Mouse (Mus musculus): ENCODE measurements around the gene Lrwd1.
"Not testable (repeated sequence)": the region's sequence is repeated elsewhere in the genome, so short reads cannot be mapped to it uniquely, and the experiment has no call there.

The Lrwd1 gene

DNA sequence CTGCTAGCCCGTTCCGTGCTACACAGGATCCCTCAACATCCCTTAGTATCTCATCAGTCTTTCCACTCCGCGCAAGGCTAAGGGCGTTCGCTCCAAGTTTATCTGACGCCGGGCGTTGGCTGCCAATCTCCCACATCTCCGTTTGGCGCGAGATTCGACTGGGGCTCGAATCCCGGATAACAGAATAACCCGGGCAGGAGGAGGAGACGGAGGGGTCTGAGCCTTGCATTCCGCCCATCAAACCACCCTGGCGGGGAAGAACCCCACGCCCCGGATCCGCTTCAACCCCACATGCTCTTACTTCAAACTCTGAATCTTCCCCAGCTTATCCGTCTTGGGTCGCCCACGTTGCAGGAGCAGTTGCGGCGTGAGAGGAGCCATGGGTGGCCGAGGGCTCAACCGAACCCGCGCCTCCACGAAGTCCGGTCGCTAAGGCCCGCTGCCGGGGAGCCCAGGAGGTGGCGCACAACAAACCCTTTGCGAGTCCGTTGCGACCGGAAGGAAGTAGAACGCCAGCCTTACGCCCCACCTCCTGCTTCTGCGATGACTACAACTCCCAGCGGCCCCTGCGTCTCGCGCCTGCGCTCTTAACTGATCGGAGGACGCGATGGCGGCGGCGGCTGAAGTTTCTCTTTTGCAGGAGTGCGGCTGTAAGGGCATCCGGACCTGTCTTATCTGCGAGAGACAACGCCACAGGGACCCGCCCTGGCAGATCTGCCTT is at the start of gene Lrwd1, which contains the start of gene Alkbh4:
TSS of gene Lrwd1 (minus strand) at position 504 of the 721 bp plus-strand sequence.
TSS of gene Alkbh4 (plus strand) at position 576 of the 721 bp plus-strand sequence.
- DNase-seq (ENCODE audit: low spot score in 2 of 2), result peak; percentile 92 to 93

DNA sequence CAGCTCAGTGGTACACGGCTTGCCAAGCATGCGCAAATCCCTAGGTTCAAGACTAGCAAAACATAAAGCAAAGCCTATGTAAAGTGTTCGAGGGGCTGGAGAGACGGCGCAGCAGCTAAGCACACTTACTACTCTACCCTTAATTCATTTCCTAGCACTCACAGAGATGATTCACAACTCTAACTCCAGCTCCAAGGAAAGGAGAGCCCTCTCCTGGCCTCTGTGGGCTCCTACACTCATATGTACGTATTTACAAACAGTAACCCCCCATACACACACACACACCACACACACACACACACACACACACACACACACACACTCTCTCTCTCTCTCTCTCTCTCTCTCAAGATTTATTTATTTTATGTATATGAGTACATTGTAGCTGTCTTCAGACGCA is 47.9 kb upstream of the Lrwd1 start:
- DNase-seq (ENCODE audit: low spot score in 2 of 2), result no peak

DNA sequence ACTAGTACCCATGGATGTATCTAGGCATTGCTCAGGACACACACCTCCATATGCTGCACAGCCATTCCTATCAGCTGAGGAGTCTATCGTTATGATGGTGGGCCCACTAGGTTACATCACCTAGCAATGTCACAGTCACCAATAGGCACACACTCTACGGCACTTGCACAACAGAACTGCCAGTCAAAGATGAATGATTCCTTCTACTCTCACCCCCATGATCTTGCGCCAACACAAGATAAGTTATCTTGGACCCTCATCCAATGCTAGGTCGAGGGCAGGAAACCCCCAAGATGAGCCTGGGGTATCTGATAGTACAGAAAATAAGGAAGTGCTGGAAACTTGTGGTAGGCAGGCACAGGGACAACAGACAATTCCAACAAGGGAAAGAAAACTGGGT is 47.0 kb upstream of the Lrwd1 start:
- no peak for DNase-seq (ENCODE audit: low spot score in 2 of 2)

DNA sequence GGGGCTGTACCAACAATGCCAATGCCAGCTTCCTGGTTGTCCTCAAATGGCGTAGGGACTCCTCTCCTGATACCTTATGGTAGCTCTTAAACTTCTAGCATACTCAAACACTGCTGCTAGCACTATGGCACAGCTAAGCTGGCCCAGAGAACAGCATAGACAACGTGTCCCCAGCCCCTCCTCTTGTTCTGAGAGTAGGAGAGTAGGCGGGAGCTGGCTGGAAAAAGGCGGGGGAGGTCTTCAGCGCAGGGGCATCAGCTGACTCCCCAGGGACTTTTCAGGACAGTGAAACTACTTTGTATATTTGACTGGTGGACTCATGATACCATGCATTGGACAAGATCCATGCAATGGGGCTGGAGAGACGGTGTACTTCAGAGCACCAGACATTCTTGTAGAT is 46.2 kb upstream of the Lrwd1 start:
- DNase-seq (ENCODE audit: low spot score in 2 of 2), result no peak

DNA sequence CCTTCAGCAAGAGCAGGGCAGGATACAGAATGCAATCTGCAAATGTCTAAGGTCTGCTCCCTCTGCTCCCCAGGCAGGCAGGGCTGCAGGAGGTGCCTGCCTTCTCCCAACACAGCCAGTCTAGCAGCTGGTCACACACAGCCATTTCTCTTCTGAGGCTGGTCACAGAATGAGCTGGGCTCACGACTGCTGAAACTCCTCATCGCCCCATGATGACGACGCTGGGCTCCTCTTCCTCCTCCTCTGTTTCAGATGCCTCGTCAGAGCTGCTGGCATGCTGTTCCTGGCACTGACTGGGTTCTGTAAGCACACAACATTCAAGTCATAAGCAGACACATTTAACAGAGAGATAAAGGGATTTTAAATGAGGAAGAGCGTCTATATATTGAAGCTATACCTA is 45.3 kb upstream of the Lrwd1 start:
- DNase-seq (ENCODE audit: low spot score in 2 of 2), result no peak

DNA sequence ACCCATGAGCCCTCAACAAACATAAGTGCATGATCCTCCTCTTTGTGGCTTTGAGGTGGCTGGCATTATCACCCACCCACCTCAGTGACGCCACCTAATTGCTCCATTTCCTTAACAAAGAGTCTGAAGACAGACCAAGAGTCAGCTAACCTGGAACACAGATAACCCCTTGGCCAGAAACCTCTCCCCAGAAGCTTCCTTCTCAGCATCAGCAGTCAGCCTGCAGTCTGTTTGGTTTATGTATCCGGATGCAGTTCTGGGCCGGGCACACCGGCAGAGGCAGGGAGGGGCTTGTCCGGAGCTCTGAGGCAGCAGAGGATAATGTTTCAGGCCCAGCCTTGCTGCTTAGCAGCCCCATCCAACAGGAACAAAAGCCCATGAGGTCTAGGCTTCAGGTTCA is 43.7 kb upstream of the Lrwd1 start:
- no peak for DNase-seq (ENCODE audit: low spot score in 2 of 2)

DNA sequence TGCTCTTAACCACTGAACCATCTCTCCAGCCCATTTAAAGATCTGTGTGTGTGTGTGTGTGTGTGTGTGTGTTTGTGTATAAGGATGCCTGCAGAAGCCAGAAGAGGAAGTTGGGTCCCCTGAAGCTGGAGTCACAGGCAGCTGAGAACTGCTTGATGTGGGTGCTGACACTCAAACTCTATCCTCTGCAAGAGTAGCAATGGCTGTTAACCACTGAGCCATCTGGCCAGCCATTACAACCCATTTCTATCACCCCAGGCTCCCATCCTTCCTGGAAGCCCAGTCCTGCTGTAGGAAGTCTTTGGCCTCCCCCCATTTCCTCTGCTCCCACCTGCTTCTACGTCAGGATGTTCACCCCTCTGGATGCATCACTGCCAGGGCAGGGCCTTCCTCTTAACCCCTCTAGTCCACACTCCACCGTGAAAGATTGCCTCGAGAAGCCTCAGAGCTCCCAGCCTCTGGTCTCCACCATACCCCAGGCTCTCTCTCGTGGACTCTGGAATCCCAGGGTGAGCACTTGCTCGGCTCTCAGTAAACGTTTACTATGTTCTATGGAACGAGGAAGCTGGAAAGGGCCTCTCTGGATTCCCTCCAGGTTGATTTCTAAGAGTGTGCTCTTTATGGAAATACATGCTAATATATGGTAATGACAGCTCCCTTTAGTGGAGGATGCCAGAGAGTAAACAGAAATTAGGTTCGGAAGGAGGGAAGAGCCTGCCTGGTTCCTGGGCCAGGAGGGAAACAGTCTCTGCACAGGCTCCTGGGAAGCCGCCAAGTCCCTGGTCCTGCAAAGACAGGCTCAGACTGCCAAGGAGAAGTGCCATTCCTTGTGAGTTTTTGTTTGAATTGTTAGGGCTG is 38.0 kb upstream of the Lrwd1 start:
- peak; percentile 33 to 51 for DNase-seq (ENCODE audit: low spot score in 2 of 2)

DNA sequence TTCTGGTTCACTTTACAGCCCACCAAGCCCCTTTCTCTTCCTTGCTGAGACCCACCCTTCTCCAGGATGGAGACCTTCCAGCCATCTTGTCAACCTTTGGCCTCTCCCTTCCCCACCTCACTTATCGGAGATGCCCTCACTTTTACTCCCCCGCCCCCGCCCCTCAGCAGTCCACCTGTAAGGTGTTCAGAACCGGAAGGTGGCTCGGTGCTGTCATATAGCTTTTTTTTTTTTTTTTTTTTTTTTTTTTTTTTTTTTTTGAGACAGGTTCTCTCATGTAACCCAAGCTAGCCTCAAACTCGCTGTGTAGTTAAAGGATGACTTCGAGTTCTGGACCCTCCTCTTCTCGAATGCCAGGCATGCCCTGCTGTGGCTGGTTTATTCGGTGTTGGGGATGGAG is 37.1 kb upstream of the Lrwd1 start:
- no peak for DNase-seq (ENCODE audit: low spot score in 2 of 2)

DNA sequence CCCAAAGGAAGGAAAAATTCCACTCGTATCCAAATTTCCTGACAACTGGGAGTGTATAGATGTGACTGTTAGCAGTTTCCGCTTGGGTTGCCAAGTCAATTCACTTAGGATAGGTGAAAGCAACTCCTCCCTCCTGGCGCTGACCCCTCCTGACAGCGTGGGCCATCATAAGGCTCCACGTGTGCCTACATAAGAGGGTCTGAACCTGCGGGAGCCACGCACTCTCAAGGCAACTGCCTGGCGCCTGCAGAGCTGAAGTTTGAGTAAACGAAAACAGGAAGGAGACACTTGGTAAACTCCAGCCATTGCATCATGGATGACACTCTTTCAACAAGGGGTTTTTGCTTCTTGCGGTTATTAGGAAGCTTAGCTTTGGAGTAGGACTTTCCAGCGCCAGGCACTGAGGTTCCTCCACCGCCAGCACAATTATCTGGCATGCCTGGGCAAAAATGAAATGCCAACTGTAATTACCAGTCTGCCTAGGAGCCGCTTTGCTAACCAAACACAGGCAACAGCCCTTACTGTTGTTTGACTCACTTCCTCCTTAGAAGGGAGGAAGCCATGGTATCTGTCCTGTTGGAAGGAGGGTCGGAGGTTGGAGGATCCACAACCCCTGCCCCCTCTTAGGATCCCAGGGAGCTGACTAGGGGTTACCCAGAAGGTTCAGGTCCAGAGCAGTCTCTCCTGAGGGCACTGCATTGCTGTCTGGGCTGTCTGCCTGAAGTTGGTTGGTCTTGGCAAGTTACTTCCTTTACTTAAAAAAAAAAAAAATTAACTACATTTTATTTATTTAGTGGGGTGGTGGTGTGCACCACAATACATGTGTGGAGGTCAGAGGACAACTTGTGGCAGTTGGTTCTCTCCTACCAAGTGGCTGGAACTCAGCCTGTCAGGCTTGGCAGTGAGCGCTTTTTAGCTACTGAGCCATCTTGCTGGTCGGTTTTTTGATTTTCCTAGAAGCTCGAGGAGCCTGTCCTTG is 35.8 kb upstream of the Lrwd1 start:
- DNase-seq (ENCODE audit: low spot score in 2 of 2), result peak; percentile 25 to 52

DNA sequence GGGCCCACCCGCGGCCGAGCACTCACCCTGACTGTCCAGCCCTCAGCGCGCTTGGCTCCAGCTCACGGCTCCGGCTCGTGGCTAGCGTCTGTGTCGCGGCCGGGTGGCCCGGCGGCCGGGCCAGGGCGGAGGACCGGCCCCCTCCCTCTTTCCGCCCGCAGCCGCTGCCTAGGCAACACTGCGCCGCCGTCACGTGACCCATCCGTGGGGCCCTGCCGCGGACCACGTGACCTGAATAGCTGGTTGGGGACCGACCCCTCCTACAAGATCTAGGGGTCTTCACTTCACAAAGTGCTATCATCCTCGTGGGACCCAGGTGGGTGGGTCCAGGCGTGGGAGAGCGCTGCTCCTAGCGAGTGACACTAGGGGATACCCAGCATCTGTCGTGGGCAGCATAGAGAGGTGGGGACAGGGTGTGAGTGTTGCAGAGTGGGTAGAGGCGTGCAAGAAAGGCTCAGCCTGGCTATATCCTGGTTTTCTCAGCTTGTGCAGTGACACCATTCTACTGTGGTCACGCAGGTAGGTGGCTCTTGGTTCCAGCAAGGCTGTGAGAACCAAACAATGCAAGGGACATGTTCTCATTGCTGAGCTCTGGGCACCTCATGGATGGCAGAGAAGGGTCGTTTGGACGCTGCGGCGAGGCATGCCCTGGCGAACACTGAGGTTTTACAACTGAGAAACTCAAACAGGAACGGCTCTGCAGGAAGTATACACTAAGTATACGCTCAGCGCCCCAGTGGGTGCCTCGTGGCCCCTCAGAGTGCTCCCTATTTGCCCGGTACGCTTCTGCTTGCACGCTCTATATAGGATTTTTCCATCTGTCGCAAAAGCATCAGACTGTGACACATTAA is 34.9 kb upstream of the Lrwd1 start, which contains the start of gene Orai2:
TSS of gene Orai2 (minus strand) at position 202 of the 851 bp plus-strand sequence.
- DNase-seq (ENCODE audit: low spot score in 2 of 2), result peak; percentile 74 to 82

DNA sequence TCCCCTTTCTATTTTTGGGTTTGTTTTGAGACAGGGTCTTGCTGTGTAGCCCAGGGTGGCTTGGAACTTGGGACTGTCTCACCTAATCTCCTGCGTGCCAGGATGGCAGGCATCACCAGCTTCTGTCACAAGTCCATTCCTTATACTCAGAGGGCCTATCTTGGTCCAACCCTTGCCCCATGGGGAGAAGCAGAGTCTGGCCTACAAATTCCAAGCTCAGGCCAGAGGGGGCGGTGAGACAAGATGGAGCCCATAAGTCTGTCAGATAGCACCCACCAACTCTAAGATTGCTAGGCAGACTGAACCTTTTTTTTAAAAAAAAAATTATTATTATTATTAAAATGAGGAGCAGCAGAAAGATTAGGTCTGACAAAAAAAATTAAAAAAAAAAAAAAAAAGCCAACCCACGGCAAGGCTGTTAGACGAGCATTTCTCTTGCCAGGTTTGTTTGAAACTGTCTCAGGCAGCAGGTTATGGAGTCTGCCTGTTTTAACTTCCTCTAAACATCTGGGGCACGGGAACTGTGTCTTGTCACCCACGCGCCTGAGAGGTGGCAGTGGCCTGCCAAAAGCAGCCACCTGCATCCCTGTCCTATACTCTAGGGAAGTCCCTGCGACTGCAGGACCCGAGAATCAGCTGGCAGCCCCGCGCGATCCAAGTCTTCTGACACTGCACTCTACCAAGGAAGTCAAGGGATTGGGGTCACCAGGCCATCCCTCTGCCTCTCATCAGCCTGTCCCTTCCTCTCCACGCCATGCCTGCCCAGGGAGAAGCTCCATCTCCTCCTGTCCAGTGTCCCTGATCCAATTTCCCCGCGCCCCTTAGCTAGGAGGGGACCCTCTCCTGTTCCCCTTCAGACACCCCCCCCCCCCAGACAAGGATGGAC is 34.0 kb upstream of the Lrwd1 start:
- no peak for DNase-seq (ENCODE audit: low spot score in 2 of 2)

DNA sequence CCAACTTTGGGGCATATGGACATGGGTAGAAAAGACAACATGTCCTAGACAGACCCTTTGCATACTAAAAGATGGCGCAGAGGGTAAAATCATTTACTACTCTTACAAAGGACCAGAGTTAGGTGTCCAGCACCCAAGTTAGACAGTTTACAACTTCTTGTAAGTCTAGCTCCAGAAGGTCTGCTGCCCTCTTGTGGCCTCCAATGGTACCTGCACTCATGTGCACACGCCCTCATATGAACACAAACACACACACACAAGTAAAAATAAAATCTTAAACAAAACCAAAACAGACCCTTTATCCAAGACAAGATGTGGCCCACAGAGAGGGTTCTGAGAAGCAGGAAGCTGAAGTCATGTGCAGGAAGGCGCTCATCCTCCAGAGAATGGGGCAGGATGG is 32.2 kb upstream of the Lrwd1 start:
- no peak for DNase-seq (ENCODE audit: low spot score in 2 of 2)

DNA sequence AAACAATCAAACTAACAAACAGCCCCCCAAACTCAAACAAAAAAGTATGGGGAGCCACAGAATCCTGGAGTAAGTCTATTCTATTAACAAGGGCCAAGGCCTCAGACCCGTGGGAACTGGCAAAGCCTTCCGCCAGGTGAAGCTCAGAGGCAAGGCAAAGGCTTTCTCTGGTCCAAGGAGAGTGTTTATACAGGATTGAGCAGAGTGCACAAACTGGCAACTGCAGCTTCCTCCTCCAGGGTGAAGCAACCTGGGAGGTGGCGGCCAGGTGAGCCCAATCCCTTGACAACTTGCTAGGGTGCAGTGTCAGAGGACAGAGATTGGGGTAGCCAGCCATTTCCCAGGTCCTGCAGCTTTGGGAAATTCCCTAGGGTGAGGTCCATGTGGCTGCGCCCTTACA is 31.4 kb upstream of the Lrwd1 start:
- DNase-seq (ENCODE audit: low spot score in 2 of 2), result no peak

DNA sequence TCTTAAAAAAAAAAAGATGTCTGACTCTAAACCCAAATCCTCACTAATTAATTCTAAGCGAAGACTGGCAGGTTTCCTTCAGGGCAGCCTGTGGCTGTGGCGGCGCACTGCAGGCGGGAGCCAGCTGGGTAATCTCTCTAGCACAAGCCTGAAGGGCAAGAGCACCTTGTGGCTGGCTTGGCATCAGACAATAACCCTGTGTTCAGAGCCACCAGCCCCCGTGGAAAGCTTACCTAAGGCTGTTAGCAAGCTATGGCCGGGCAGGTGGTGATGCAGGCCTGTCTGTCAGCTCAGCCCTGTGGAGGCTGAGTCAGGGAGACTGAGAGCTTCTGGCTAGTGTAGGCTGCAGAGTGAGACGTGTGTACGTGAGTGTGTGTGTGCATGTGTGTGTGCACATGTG is 29.4 kb upstream of the Lrwd1 start:
- DNase-seq (ENCODE audit: low spot score in 2 of 2), result no peak

DNA sequence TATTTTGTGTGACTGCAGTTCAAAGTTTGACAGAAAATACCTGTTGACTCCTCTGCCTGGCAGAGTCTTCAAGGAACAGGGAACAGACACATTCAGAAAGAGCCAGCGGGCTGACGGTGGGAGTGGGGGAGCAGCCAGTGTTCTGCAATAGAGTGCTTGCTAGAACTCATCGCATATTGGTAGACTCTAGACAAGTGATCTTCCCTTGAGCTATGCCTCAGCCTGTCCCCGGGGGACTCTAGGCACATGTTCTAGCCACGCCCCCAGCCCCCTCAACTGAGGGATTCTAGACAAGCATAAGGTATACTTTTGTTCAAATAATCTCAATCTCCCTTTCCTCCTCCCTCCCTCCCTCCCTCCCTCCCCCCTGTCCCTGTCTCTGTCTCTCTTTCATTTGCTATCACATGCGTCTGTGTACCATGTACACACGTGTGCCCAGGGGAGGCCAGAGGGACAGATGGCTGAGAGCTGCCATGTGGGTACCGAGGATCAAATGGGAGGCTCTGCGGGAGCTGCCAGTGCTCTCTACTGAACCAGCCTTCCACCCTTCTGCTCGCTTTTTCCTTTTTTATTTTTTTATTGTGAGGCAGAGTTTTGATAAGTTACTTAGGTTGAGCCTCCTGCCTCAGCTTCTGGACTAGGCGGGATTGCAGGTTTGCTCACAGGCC is 28.1 kb upstream of the Lrwd1 start:
- no peak for DNase-seq (ENCODE audit: low spot score in 2 of 2)

DNA sequence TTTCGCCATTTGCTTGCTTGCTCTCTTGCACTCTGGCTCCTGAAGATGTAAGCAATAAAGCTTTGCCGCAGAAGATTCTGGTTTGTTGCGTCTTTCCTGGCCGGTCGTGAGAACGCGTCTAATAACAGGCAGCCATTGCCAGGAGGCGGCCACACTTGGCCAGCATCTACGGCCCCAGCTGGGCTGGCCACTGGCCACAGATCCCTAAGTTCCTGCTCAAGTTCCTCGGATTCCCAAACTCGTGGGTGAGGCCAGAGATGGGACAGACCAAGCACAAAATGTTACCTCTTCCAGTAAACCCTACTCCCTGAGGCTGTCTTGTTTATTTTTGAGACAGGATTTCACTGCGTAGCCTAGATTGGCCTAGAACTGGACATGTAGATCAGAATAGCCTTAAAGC is 24.2 kb upstream of the Lrwd1 start:
- DNase-seq (ENCODE audit: low spot score in 2 of 2), result peak in 1 of 2 experiments; percentile 44

DNA sequence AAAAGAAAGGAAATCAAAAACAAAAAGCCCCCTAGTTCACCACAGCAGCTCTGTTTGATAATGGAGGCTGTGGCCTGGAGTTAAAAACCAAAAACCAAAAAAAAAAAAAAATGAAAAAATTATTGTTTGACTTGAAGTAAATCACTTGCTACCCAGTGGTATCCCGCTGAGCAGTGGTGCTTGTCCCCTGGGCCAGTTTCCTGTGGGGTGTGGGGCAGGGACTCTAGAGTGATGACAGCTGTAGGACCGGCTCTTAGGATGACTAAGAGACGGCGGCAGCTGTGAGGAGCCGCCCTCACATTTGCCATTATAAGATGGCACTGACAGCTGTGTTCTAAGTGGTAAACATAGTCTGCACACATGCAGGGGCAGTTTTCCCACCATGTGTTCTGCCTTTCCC is 19.5 kb upstream of the Lrwd1 start:
- DNase-seq (ENCODE audit: low spot score in 2 of 2), result no peak

DNA sequence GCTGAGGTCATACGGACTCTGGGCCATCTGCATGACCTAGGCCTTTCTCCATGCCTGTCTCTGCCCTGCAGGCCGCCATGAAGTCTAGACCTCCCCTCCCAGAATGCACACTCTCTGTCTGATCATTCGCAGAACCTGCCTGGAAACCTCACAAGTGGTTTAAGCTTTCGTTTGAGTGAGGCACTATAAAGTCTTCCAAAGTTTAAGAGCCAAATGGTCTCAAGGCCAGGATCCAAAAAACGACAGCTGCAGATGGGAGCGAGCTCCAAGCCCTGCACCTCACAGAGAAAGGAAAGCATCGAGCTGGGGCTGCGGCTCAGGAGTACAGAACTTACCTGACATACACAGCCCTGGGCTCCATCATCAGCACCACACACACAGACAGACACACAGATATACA is 16.5 kb upstream of the Lrwd1 start:
- DNase-seq (ENCODE audit: low spot score in 2 of 2), result no peak

DNA sequence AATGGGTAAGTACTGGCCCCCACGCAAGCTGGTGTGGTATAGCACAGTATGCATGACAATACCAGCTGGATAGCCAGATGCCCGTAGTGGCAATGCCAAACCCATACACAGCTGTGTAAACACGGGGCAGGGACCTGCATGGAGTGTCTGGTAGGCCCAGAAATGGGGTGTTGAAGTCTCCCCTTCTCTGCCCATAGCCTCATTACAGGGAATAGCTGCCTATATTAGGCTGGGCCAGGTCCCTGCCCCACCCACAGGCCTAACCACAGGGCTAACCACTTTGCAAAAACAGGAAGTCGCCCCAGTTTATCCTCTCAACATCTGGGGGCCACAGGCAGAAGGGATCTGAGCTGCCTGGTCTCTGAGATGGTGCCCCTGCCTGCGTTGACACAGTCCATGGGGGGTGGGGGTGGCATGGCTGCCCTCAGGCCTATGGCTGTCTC is 13.3 kb upstream of the Lrwd1 start:
- not testable (repeated sequence) for DNase-seq (ENCODE audit: low spot score in 2 of 2)

Data from urinary bladder, adult 18-20 months (tissue).